Mouse (Mus musculus): ENCODE results near the gene Sct.

- TF ChIP-seq MAFK (IDR thresholded peaks at IDR 0.05; ENCODE audit: insufficient read depth, low read depth, low read length) (no peak), HCFC1 (IDR thresholded peaks at IDR 0.05; ENCODE audit: borderline replicate concordance, insufficient read depth, low read length) (no peak), CHD2 (IDR thresholded peaks at IDR 0.05; ENCODE audit: low read depth, low read length) (no peak)
Measured at GRCm38 (mm10) chr7:141326546-141327446, 47.9 kb upstream of the Sct start.
